Mouse (Mus musculus) lung, postnatal 14 days (tissue): Measurements from ENCODE around the gene Serpinb6a.

Experiments
- DNase-seq: peaks from one replicate; pipeline ENCODE4 v3.0.0; 2021

Gene Serpinb6a

DNA sequence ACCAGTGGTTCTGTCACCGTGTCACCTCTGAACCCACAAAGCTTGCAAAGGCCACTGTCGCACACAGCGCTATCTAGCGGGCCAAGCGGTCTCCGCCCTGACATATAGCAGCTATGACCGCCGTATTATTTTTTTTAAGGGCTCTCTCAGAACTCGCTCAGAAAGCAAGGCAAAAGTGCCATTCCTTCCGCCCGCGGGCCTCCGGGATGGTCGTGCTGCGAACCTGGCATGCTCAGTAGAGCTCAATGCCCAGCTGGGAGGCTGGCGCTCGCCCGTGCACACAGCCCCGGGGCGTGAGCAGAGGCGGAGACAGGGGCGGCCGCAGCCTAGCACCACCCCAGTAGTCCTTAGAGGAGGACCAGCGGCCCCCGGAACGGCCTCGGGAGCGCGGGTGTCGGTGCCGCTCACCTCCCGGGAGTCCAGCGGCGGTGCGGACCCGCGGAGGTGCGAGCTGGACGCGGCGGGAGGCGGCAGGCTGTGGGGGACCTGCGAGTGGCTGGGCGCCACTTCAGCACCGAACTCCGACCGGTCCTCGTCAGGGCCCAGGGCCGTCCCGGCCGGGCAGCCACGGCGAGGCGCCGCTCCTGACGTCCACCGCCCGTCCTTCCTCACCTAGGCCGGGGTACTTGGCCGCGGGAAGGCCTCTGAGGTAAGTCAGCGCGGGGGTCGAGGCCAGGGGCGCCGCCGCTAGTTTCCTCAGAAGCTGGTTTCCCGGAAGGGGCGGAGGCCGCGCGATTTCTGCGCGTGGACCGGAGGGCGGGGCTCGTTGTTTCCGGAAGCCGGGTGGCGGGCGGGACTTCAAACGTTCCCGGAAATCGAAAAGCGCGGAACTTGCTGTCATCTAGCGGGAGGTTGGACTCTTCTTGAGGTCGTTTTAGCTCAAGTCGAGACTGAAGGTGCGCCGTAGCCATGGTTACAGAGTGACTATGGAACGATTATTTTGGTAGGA is at the start of gene Serpinb6a, which contains the start of gene Ripk1:
Serpinb6a (minus strand) TSS at position 737 of the 949 bp plus-strand sequence.
Ripk1 (plus strand) TSS at position 306 of the 949 bp plus-strand sequence.
- DNase-seq: peak; percentile 93

DNA sequence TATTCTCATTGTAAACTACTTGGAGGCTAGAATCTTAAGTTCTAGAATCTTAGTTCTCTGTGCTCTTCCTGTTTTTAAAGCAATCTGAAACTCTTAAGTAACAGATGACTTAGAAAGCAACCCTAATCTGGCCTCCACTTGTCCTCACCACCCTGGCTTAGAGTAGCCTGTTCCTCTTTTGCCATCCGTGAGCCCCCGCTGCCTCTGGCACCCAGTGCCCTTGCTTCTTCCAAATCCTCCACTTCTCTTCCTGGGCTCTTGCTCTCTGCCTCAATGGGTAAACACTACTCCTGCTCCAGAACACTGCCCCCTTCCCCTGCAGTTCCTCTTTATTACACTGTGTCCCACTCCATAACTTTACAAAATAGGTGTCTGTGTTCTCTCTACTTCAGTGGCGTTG is 49.1 kb upstream of the Serpinb6a start:
- DNase-seq: no peak

DNA sequence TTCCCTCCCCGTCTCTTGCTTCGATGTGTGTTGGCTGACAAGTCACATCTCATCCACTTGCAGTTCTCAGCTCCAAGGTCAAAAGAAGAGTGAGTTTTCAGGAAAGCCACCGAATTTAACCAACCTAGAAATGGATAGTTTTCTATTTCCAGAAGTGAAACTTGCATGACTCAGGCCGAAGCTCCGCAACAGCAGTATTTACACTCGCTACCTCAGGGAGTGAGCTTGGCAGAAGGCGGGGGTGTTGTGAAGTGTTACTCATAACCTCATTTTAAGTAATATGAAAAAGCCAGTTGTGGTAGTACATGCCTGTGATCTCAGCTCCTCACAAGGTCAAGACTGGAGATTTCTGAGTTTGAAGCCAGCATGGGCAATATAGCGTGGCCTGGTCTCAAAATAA is 47.9 kb upstream of the Serpinb6a start:
- no peak for DNase-seq

DNA sequence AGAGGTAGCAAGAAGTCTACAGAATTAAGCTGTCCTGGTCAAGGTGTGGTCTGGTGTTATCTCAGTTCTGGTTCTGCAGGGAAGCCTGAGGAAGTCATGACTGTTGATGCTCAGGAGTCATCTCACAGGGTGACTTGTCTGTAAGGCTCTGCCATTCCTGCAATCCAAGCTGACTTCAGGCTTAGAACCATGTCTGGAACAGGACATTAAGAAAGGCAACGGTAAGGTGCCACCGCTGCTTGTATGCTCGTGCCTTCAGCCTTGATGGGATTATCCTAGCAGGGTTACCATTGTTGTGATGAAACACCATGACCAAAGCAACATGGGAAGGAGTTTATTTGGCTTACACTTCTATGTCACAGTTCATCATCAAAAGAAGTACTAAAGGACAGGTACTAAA is 44.9 kb upstream of the Serpinb6a start:
- DNase-seq: no peak

DNA sequence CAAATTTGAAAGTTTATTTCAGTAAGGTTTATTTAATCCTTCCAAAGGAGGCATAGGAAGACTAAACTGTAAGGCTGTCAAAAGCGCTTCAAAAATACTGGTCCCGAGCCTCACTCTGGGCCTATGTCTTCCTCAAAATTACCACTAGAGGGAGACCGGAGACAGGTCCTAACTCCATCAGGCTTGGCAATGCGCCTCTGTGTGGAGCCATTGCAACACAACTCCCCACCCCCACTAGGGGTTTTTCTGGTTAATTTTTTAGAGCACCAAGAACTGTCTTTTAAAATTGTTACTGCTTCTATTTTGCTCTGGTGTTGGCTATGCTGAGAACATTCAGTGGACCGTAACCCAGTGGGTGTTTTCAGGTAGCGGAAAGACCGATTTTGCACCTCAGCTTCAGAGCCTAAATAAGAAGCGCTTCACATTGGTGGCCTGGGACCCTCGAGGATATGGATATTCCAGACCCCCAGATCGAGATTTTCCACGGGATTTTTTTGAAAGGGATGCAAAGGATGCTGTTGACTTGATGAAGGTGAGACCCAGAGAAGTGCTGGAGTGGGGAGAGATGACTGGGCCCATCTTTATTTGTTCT is 43.9 kb upstream of the Serpinb6a start:
- peak; percentile 86 for DNase-seq

DNA sequence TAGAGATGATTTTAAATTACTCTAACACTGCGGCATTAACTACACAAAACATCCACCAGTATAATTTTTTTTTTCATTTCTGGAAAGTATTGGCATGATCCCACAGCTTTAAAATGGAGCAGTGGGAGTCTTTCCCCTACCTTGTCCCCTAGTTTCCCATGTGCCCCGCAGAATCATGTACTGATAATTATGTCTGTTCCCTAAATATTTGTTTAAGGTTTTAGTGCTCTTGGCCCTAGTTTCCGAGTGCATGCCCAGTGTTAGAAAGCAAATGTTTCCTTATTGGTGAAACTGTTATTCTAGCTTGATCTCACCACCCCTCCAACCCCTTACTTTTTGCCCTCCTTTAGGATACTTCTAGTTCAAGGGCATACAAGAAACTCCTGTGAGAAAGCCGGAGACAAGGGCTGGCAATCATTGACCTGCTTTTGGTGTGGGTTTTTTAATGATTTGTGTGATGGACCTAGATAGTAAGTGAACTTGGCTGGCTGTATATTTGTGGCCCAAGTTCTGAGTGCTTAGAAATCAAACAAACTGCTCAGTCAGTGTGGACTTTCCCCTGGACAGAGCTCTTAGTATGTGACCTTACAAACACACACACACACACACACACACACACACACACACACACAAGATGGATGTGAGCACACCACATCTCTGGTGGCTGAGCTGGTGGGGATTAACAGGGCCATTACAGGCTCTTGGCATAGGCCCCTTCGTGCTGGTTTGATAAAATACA is 43.1 kb upstream of the Serpinb6a start:
- DNase-seq: no peak

DNA sequence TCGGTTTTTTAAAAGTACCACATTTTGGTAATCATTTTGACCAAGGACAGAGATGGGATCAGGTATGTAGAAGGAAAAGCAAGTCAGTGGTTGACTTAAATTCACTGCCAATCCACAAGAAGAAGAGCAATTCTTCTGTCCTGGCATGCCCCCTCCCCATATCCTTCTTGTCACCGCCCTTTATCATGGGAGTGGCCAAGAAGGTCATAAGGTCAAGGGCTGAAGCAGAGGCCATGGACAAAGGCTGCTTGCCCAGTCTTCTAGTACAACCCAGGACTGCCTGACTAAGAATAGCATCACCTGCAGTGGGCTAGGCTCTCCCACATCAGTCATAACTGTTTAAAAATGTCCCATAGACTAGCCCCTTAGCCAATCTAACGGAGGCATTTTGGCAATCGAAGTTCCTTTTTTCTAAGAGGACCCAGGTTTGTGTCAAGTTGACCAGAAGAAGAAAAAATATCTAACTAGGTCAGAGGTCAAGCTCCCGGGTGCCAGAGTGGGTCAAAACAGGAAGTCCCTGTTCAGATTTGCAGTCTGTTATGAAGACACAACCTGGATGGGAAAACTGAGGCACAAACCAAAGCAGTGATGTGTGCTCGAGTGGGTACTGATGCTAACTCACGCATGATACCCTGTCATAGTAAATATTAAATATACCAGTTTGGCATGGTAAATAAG is 41.3 kb upstream of the Serpinb6a start:
- DNase-seq: no peak

DNA sequence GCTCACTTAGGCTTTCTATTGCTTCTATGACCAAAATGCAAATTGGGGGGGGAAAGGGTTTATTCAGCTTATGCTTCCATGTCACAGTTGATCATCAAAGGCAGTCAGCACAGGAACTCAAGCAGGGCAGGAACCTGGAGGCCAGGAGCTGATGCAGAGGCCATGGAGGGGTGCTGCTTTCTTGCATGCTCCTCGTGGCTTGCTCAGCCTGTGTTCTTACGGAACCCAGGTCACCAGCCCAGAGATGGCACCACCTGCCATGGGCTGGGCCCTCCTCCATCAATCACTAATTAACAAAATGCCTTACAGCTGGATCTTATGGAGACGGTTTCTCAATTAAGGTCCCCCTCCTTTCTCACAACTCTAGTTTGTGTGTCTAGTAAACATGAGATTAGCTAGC is 37.5 kb upstream of the Serpinb6a start:
- DNase-seq: no peak

DNA sequence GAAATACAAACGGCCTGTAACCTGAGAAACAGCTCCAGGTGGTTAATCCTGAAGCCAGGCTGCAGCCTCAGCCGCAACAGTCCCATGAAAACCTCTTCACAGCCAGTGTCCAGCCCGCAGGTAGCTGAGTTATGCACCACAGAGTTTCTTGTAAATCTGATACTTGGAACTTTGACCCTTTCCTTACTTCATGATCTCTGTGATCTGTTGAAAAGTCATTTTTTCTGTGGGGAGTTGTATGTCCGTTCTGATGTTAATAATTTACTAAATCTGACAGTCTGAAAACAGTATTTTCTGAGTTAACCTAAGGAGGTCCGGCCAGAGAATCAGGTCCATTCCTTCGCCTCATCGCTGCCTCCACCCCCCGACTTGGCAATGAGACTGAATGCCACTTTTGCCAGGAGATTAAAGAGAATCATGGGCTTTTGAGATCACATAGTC is 36.3 kb upstream of the Serpinb6a start:
- DNase-seq: no peak

DNA sequence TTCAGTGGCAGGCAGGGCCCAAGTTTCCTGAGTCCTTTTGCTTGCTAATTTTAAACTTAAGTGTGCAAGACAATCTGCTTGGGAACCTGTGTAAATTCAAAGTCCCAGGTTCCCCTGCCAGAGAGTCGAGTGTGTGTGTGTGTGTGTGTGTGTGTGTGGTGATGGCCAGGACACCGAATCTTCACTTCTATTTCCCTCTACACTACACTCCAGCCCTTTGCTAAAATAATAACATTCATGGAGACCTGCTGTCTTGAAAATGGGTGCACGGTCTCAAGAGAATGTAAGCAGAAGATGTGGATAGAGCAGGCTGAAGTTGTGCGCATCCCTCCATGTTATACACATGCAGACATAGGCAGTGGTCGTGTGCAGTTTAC is 35.5 kb upstream of the Serpinb6a start:
- DNase-seq: no peak

DNA sequence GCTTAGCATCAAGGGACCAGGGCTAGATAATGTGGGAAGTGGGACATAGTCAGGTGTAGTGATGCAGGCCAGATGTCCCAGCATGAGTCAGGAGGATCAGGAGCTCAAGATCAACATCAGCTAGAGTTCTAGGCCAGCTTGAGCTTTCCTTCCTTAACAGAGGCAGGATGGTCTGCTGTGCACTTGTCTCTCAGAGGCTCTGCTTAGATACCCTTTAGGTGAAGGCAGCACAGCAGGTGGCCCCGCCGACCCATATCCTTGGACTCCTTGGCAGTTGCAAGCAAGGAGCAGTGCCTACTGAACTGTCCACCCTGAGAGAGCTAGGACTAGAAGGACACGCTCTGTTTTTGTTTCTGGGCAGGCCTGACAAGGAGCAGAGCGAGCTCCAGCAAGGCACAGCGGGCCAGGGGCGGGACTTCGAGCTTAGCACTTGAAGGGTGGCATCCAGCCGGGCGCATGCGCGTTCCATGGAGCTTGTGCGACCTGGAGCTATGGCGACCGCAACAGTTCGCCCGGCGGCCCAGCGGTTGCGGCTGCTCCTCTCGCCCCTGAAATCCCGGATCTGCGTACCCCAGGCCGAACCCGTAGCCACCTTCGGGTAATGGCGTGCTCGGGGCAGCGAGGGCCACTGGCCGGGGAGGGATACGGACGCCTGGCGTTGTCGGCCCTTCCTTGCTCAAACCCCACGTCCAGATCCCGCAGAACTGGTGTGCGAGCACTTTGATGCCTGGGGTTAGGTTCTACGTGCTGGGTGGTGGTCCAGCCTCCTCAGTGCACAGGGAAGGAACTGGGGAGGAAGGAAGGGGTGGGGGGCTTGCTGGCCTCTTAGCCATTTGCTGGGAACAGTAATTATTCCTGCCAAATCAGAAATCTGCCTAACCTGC is 34.8 kb upstream of the Serpinb6a start, which contains the start of gene Bphl:
Bphl (plus strand) TSS at position 426 of the 884 bp plus-strand sequence.
- peak; percentile 93 for DNase-seq

DNA sequence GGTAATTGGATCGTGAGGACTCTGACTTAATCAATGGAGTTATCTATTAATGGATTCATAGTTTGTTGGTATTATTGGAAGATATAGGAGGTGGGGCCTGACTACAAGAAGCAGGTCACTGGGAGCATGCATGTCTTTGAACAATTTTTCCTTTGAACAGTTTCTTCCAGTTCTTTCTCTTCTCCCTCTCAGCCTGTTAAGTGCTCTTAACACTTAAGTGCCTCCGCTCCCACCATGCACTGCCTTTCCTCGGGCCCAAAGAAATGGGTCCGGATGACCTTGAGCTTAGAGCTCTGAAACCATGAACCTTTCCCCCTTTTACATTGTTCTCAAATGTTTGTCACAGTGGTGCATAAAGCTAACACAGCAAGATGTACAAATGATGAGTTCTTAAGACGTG is 34.1 kb upstream of the Serpinb6a start:
- no peak for DNase-seq

DNA sequence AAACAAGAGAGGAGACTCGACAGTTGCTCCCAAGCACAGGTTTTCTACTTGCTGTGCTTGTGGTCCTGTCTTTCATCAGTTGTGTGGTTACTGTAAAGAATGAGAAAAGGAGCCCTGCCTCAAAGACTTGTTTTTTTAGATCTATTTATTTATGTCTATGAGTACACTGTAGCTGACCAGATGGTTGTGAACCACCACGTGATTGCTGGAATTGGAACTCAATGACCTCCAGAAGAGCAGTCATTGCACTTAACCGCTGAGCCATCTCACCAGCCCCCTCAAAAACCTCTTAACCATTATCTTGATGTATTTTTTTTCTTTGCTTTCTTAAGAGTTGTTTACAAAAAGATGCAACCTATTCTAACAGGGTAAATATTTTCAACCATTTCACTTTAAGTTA is 32.8 kb upstream of the Serpinb6a start:
- no peak for DNase-seq

DNA sequence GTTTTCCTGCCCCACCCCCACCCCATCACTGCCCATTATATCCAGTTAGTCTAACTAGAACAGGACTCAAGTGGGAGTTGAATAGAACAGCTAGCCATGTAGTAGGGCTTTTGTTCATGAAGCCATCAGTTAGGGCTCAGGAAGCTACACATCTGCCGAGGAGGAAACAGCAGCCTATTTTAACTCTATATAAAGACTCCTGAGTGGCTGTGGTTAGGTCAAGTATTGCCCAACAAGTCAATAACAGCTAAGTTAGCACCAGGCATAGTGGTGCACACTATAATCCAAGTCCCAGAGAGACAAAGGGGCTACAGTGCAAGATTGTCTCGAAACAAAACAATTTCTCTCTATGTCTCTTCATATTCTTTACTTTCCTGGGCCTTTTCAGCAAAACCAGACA is 29.4 kb upstream of the Serpinb6a start:
- DNase-seq: no peak

DNA sequence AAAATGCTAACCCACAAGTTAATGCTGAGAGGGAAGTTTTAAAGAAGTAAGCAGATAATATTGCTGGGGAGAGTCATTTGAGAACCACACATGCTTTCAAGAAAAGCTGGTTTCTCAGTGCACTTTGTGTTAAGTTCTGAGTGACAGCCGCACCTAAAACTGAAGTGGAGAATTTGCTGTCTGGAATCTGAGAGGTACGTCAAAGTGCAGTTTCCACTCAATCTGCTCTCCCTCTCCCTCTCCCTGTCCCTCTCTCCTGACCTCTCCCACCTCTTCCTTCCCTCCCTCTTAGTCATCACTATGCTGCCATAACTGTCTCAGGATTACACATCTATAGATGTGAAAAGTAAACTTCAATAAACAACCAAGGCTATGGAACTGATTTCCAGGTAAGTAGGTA is 19.4 kb upstream of the Serpinb6a start:
- no peak for DNase-seq

DNA sequence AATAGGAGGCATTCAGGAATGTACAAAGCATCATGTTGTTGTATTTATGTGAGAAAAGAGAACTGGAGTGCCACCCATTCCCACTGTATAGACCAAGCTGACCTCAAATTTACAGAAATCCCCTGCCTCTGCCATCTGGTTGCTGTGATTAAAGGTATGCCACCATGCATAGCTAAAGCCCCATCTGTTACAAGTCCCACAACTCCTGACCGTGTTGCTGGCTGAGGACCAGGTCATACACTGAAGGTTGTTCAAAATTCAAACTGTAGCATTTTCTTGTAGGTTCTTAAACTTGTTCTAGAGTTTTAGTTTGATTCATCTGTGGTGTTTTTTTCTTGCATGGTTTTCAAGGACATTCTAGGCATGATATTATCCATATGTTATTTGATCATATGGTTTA is 15.9 kb upstream of the Serpinb6a start:
- DNase-seq: no peak

DNA sequence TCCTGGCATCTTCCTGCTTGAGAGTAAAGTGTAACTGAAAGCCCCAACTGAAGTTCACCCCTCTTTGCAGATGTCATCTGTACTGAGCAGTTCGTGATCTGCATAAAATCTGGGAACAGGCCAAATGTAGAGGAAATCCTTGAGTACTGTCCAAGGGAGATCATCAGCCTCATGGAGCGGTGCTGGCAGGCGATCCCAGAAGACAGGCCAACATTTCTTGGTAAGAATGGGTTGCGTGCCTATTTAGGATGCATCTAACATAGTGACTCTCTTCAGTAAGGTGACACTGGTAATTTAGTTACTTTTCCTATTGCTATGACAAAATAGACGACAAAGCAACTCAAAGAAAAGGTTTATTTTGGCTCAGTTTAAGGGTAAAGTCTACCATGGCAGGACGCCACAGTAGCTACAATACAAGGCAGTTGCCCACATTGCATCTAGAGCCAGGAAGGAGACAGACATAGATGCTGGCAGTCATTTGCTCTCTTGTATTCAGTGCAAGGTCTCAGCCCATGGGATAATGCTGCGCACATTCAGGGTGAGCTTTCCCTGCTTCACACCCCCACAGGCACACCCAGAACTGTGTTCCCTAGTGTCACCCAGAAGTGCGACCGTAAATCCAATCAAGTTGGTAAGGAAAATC is 14.5 kb upstream of the Serpinb6a start:
- no peak for DNase-seq

DNA sequence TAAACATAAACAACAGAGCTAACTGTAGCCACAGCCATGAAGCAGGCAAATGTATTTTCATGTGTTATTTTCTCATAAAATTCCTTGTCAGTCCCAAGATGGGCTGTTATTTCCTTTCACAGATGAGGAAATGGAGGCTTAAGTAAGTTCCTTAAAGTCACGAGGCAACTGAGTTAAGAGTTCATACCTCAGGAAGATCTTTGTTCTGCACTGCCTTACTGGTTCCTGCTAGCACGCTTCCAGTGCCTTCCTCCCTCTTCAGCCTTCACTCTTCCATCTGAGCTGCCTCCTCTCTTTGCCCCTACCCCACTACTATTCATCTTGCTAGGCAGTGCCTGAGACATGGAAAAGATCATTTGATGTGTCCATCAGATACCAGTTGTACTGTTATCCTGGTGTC is 4.6 kb upstream of the Serpinb6a start:
- DNase-seq: no peak

DNA sequence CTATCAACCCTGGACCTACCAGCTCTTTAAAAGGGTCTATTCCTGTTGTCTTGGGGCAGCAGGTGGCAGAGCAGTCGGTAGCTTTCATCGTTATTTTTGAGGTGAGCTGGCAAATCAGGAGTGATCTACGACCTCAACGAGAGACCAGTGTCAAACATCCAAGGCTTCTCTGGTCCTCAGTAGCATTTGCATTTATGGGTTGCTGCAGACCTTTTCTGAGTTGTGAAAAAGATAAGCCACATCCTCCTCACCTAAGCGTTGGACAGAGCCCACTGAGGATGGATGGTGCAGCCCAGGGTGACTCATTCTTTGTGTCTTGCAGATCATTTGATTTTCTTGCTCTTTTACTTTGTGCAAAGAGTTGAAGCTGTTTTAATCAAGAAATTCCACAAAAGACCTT is 464 bp upstream of the Serpinb6a start:
- DNase-seq: no peak

DNA sequence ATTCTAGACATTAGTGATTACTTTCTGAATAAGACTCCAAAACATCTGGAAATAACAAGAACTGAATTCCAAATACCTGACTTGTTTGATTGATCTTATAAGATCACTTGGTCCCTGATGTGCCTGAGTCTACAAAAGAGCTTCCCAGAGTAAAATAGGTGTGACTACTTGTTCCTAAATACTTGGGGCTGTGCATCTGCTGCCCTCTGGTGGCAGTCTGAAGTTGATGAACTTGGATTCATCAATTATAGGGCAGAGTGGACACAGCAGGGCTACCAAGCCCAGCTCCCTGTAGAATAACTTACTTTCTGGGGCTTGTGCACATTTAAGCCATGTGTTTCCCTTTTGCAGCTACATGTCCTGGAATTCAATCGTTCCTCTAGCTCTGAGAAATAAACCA is 7.4 kb downstream of the Serpinb6a start:
- peak; percentile 84 for DNase-seq

DNA sequence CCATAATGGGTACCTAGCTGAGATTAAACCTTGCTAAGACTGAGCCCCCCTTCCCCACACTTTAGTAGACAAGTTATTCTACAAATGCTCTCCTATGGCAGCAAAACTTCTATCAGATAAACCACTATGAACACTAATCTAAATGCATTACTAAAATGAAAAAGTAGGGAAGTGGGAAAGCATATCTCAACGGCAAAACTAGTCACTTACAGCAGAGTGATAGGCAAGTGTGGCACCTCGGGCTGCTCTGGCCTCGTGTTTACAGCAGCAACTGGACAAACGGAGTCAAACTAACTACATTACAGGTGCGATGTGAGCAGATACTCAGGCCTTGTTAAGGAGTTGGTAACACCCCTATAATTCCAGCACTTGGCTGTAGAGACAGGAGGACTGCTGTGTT is 13.0 kb downstream of the Serpinb6a start:
- no peak for DNase-seq
